Mouse (Mus musculus): ENCODE measurements around the gene Nid2.

The Nid2 gene

DNA sequence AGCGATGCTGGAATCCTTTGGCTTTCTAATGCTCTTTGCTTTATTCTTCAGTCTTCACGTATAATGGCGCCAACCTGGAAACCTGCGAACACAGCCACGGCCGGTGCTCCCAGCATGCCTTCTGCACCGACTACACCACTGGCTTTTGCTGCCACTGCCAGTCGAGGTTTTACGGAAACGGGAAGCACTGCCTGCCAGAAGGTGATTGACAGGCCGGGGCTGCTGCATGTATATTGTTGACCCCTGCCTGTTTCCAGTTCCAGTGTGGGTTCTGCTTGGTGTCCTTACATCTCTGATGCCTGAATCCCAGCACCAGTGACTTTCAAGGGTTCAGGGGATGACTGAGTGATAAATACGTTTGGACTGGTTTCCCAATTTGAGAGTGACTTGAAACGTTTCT lies 26.9 kb downstream of the Nid2 start:
- no peak for DNase-seq (ENCODE audit: low read depth in 1 of 2, low spot score in 2 of 2)

DNA sequence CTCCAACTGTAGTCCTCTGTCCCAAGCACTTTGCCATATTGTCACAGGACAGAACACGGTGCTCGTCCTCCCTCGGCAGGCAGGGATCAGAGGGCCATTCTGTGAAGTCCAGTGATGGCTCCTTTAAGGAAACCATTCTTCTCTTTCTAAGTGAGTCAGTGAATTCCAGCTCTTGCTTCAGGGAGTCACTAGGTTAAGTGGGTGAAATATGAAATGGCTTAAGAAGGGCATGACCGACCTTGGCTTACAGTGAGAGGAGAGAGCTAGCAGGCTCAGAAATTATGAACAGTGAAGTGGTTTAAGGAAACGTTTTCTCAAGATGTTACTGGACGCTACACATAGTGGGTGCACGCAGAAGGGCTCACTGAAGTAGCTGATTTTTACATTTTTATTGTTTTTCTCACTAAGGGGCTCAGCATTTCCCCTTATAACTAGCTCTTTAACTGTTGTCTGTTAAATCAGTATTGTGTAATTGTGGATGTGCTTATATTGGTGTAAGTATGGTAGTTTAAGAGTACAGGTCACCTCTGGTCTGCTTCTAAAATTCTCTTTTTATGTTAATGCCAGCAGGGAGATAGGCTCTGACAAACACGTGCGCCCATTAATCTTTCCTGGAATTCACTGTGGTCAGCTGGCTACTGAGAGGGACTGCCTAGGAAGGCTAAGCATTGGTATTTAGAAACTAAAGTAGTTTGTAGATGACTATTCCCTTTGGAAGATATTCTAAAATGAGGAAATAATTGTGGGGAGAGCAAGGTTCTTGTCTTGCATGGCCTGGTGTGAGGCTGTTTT lies 34.9 kb downstream of the Nid2 start:
- DNase-seq (ENCODE audit: low read depth in 1 of 2, low spot score in 2 of 2): no peak

DNA sequence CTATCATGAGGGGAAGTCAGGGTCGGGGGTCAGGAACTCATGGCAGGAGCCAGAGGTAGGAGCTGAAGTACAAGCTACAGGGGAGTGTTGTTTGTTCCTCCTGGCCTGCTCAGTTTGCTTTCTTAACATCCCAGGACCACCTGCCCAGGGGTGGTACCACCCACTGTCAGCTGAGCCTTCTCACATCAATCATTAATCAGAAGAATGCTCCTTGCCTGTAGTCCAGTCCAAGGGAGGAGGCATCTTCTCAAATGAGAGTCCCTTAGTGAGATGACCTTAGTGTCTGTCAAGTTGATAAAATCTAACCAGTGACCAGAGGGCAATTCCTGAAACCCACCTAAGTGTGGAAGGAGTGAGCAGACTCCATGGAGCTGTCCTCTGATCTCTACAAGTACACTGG lies 37.4 kb downstream of the Nid2 start:
- no peak for DNase-seq (ENCODE audit: low read depth in 1 of 2, low spot score in 2 of 2)

GRCm38 (mm10) chr14:19794881-19795280 lies 43.8 kb downstream of the Nid2 start:
- DNase-seq (ENCODE audit: low read depth in 1 of 2, low spot score in 2 of 2): no peak

DNA sequence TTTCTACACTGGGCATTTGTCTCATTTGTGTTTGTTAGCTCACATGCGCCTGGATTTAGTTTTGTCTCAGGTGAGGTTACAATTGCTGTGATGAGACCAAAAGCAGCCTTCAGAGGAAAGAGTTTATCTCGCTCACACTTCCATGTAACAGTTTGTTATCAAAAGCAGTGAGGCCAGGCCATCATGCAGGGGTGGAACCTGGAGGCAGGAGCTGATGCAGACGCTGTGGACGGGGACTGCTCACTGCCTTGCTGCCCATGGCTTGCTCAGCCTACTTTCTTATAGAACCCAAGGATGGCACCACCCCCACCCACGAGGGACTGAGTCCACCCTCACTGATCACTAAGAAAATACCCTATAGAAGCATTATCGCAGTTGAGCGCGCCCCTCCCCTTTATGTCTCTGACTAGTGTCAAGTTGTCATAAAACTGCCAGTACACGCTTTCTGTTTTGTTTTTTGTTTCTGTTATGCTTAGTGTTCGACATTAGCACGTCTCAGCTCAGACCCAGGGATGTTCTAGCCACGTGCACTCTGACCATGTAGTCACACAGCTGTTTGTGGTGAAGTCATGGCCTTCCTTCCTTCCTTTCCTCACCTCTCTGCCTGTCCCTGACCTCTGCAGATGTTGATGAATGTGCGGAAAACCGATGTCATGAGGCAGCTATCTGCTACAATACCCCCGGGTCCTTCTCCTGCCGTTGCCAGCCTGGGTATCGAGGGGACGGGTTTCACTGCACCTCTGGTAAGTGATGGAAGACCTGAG lies 45.7 kb downstream of the Nid2 start:
- DNase-seq (ENCODE audit: low read depth in 1 of 2, low spot score in 2 of 2): no peak

- DNase-seq (ENCODE audit: low read depth in 1 of 2, low spot score in 2 of 2): no peak
Observed at GRCm38 (mm10) chr14:19800485-19800884, 49.4 kb downstream of the Nid2 start.

GRCm38 (mm10) chr14:19801474-19802215 lies 50.6 kb downstream of the Nid2 start:
- DNase-seq (ENCODE audit: low read depth in 1 of 2, low spot score in 2 of 2): no peak

- DNase-seq (ENCODE audit: low read depth in 1 of 2, low spot score in 2 of 2): no peak
Observed at GRCm38 (mm10) chr14:19803222-19803621, 52.2 kb downstream of the Nid2 start.

GRCm38 (mm10) chr14:19803623-19804022 lies 52.6 kb downstream of the Nid2 start:
- DNase-seq (ENCODE audit: low read depth in 1 of 2, low spot score in 2 of 2): no peak

GRCm38 (mm10) chr14:19807339-19807738 lies 56.3 kb downstream of the Nid2 start:
- no peak for DNase-seq (ENCODE audit: low read depth in 1 of 2, low spot score in 2 of 2)

- DNase-seq (ENCODE audit: low read depth in 1 of 2, low spot score in 2 of 2): no peak
Observed at GRCm38 (mm10) chr14:19807858-19808257, 56.8 kb downstream of the Nid2 start.

GRCm38 (mm10) chr14:19809934-19810333 lies 58.9 kb downstream of the Nid2 start:
- no peak for DNase-seq (ENCODE audit: low read depth in 1 of 2, low spot score in 2 of 2)

DNA sequence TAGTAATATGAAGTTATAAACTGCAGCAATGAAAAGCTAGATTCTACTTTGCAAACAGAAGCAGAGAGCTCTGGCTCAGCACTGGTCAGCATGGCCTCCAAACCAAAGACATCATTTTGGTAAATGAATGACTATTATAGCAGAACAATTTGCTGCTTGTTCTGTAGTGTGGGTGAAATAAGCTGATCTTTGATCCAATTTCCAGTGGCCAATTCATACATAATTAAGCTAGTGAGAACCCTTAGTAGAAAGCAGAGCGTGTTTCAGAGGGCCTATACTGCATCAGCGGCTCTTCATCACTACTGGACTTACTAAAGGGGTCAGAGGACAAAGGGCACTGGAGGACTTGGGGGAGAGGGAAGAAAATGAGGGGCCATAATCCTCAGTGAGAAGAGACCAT lies 62.0 kb downstream of the Nid2 start:
- no peak for DNase-seq (ENCODE audit: low read depth in 1 of 2, low spot score in 2 of 2)

DNA sequence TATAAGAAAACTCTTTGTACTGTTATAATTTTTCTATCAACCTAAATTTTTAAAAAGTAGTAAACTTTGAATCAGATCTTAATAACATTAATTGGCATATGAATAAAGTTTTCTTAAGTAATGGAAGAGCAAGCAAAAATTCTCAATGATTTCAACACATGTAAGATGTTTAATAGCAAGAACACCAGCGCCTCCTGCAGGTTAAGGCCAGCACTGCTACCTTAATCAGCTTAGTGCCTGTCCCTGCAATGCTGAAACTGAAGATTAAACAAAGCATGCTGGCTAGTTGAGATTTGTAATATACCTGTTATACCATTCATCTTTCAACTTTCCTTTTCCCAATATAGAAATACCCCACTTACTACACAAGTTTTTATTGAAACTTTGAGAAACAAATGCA lies 66.9 kb downstream of the Nid2 start:
- peak in 1 of 2 experiments; percentile 61 for DNase-seq (ENCODE audit: low read depth in 1 of 2, low spot score in 2 of 2)

GRCm38 (mm10) chr14:19821686-19822085 lies 70.6 kb downstream of the Nid2 start:
- DNase-seq (ENCODE audit: low read depth in 1 of 2, low spot score in 2 of 2): no peak

- peak; percentile 58 to 78 for DNase-seq (ENCODE audit: low read depth in 1 of 2, low spot score in 2 of 2)
Observed at GRCm38 (mm10) chr14:19823321-19824142, 72.5 kb downstream of the Nid2 start, which contains the start of gene Rtraf. TSS of gene Rtraf (minus strand) at chr14:19823824.

- no peak for DNase-seq (ENCODE audit: low read depth in 1 of 2, low spot score in 2 of 2)
Observed at GRCm38 (mm10) chr14:19825481-19825880, 74.4 kb downstream of the Nid2 start.

GRCm38 (mm10) chr14:19836289-19836688 lies 85.2 kb downstream of the Nid2 start:
- DNase-seq (ENCODE audit: low read depth in 1 of 2, low spot score in 2 of 2): no peak

DNA sequence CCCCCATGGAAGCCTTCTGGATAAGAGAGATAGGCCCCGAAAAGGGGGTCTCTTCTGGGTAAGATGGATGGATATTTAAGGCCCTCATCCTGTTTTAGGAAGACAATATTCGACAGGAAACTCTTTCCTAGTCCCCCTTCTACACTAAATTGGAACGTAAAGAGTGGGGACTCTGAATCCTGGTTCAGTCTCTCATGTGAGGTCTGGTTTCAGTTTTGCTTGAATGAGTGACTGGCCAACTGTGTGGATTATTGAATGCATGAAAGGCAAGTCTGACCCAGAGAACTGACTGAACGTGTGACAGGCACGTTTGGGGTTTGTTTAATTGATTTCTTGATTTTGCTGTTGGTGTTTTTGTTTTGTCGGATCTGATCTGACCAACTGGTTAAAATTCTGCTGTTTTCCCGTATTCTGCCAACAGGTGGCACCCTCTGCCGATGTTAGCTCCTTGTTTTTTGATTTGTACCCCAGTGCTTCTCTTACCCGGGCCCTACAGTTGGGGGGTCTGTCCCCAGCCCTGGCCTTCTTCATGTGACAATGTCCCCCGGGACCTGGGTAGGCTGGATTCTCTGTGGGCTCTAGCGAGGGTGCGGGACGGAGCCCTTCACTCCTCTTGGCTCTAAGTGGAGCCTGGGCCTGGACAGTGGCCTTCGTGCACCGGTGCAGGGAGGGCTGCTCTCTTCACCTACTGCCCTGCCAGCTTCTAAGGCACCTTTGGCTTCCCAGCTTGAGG lies 88.7 kb downstream of the Nid2 start:
- DNase-seq (ENCODE audit: low read depth in 1 of 2, low spot score in 2 of 2): peak in 1 of 2 experiments; percentile 16

GRCm38 (mm10) chr14:19853471-19853870 lies 102.4 kb downstream of the Nid2 start:
- DNase-seq (ENCODE audit: low read depth in 1 of 2, low spot score in 2 of 2): no peak

Data from monocyte, adult 2 months (primary cell).